9 mouse cellular contexts compared by ENCODE assay signal in genomic region chr10:30980279-30980968, GRCm38 (mm10).
DNase-seq lines count a peak whose midpoint lies in the region; ATAC-seq and TF ChIP-seq lines count a peak whose summit lies in the region.
"Had no signal": no experiment of that assay in that cellular context is flagged by ENCODE, and none has a peak within 500 bp of the region (broad histone marks: within the 10 kb centered on the region; RNA-seq: fewer than 3 reads in every experiment).

No protein-coding gene starts in this region.

- WGBS in liver, embryonic 11.5 days: 22% methylated on average over 8 of the region's 8 CpGs
- whole genome bisulfite sequencing in liver, embryonic 12.5 days (ENCODE audit: insufficient replicate concordance): 24% methylated on average over 8 of the region's 8 CpGs
- WGBS in forebrain, postnatal 0 days: 5% methylated on average over 8 of the region's 8 CpGs
- 13% methylated on average over 8 of the region's 8 CpGs for WGBS in intestine, embryonic 15.5 days
- 5% methylated on average over 8 of the region's 8 CpGs for WGBS in midbrain, postnatal 0 days

- H3K9ac ChIP-seq in liver, embryonic 11.5 days (ENCODE audit: low read depth, low read length): no peak overlapping the region
- no peak overlapping the region for H3K9ac ChIP-seq in liver, embryonic 12.5 days
- peak overlapping the region; percentile 10; the same call in 1 of the 2 replicates for H3K9ac ChIP-seq in forebrain, postnatal 0 days
- H3K9ac ChIP-seq in intestine, embryonic 15.5 days: no peak overlapping the region
- no peak overlapping the region; the same call in 1 of the 2 replicates for H3K9ac ChIP-seq in midbrain, postnatal 0 days (replicated peaks; ENCODE audit: low read length, poor library complexity, severe bottlenecking)

- H3K27ac ChIP-seq in liver, embryonic 11.5 days (ENCODE audit: low read depth, low read length): no peak overlapping the region
- H3K27ac ChIP-seq in liver, embryonic 12.5 days: no peak overlapping the region
- H3K27ac ChIP-seq in forebrain, postnatal 0 days (ENCODE audit: low read depth, low read length): no peak overlapping the region
- H3K27ac ChIP-seq in intestine, embryonic 15.5 days: no peak overlapping the region
- peak overlapping the region; percentile 20 for H3K27ac ChIP-seq in midbrain, postnatal 0 days (ENCODE audit: low read depth, low read length)
- H3K27ac ChIP-seq: heart, adult 2 months had no signal

- no peak for ATAC-seq in liver, embryonic 11.5 days (replicated peaks; ENCODE audit: low FRiP score)
- ATAC-seq in liver, embryonic 12.5 days: no peak
- ATAC-seq in forebrain, postnatal 0 days: peak; percentile 82
- ATAC-seq in intestine, embryonic 15.5 days: no peak
- no peak for ATAC-seq in midbrain, postnatal 0 days (ENCODE audit: low FRiP score)

- no peak for TF ChIP-seq CTCF in forebrain, postnatal 0 days (IDR thresholded peaks at IDR 0.05; ENCODE audit: low read depth)
- TF ChIP-seq CTCF in midbrain, postnatal 0 days (IDR thresholded peaks at IDR 0.05): no peak

- no peak overlapping the region for H3K4me3 ChIP-seq in liver, embryonic 11.5 days (ENCODE audit: low read depth, low read length)
- H3K4me3 ChIP-seq in liver, embryonic 12.5 days: no peak overlapping the region
- H3K4me3 ChIP-seq in forebrain, postnatal 0 days (ENCODE audit: low read depth, low read length): peak overlapping the region; percentile 13
- no peak overlapping the region for H3K4me3 ChIP-seq in intestine, embryonic 15.5 days (replicated peaks)
- peak overlapping the region; percentile 22 for H3K4me3 ChIP-seq in midbrain, postnatal 0 days (ENCODE audit: low read depth, low read length)
- H3K4me3 ChIP-seq: heart, adult 2 months had no signal

- H3K4me2 ChIP-seq in liver, embryonic 11.5 days: peak overlapping the region; percentile 21
- no peak overlapping the region for H3K4me2 ChIP-seq in liver, embryonic 12.5 days
- peak overlapping the region; percentile 37 for H3K4me2 ChIP-seq in forebrain, postnatal 0 days (ENCODE audit: low read depth)
- peak overlapping the region; percentile 44 for H3K4me2 ChIP-seq in intestine, embryonic 15.5 days (replicated peaks)
- peak overlapping the region; percentile 45 for H3K4me2 ChIP-seq in midbrain, postnatal 0 days (ENCODE audit: low read depth, low read length, poor library complexity, severe bottlenecking)

- H3K36me3 ChIP-seq in liver, embryonic 11.5 days (ENCODE audit: control insufficient read depth, insufficient read depth, low read length): no peaks in the 10 kb centered on the region
- H3K36me3 ChIP-seq in liver, embryonic 12.5 days: no peaks in the 10 kb centered on the region
- H3K36me3 ChIP-seq in forebrain, postnatal 0 days (ENCODE audit: insufficient read depth): no peaks in the 10 kb centered on the region
- H3K36me3 ChIP-seq in intestine, embryonic 15.5 days: no peaks in the 10 kb centered on the region
- no peaks in the 10 kb centered on the region for H3K36me3 ChIP-seq in midbrain, postnatal 0 days (ENCODE audit: insufficient read depth, low read length)

- no peaks in the 10 kb centered on the region for H3K4me1 ChIP-seq in liver, embryonic 11.5 days (replicated peaks; ENCODE audit: control insufficient read depth, insufficient read depth, low read length)
- no peaks in the 10 kb centered on the region for H3K4me1 ChIP-seq in liver, embryonic 12.5 days
- 0 out of 2 replicates have a peak, but pooled peaks cover 6% of the 10 kb centered on the region for H3K4me1 ChIP-seq in forebrain, postnatal 0 days (ENCODE audit: insufficient read depth)
- H3K4me1 ChIP-seq in intestine, embryonic 15.5 days (replicated peaks): no peaks in the 10 kb centered on the region
- no peaks in the 10 kb centered on the region for H3K4me1 ChIP-seq in midbrain, postnatal 0 days (ENCODE audit: insufficient read depth, low read length)

- H3K27me3 ChIP-seq in liver, embryonic 11.5 days (replicated peaks; ENCODE audit: control insufficient read depth, insufficient read depth, low read length): no peaks in the 10 kb centered on the region
- H3K27me3 ChIP-seq in liver, embryonic 12.5 days (replicated peaks): 0 out of 2 replicates have a peak, but pooled peaks cover 3% of the 10 kb centered on the region
- H3K27me3 ChIP-seq in forebrain, postnatal 0 days (ENCODE audit: insufficient read depth, low read length): no peaks in the 10 kb centered on the region
- no peaks in the 10 kb centered on the region for H3K27me3 ChIP-seq in intestine, embryonic 15.5 days (replicated peaks)
- H3K27me3 ChIP-seq in midbrain, postnatal 0 days (ENCODE audit: insufficient read depth, low read length): no peaks in the 10 kb centered on the region

- no peak for DNase-seq in liver, embryonic 11.5 days (ENCODE audit: low spot score)
- peak; percentile 42 for DNase-seq in forebrain, postnatal 0 days
- DNase-seq in midbrain, postnatal 0 days (ENCODE audit: low spot score): peak; percentile 44
- no peak for DNase-seq in urinary bladder, postnatal 25 days (ENCODE audit: low spot score)
- DNase-seq in urinary bladder, adult 18-20 months (ENCODE audit: low spot score in 2 of 2): no peak
- no peak for DNase-seq in left cerebral cortex, adult 8-10 months (ENCODE audit: low spot score in 2 of 2)

- no peaks in the 10 kb centered on the region for H3K9me3 ChIP-seq in liver, embryonic 11.5 days (ENCODE audit: control insufficient read depth, low read length)
- no peaks in the 10 kb centered on the region for H3K9me3 ChIP-seq in liver, embryonic 12.5 days (replicated peaks)
- H3K9me3 ChIP-seq in forebrain, postnatal 0 days (ENCODE audit: low read length): no peaks in the 10 kb centered on the region
- no peaks in the 10 kb centered on the region for H3K9me3 ChIP-seq in intestine, embryonic 15.5 days
- H3K9me3 ChIP-seq in midbrain, postnatal 0 days (ENCODE audit: low read length): no peaks in the 10 kb centered on the region

Comparison
In these comparisons a context has a peak if more than half of its experiments do, and no peak if none do; other contexts are left out.
1. DNase-seq: peak in forebrain, postnatal 0 days (single experiment) and midbrain, postnatal 0 days (single experiment); none in liver, embryonic 11.5 days (single experiment), urinary bladder, postnatal 25 days (single experiment), urinary bladder, adult 18-20 months (0 of 2) and left cerebral cortex, adult 8-10 months (0 of 2).
2. H3K4me3 ChIP-seq: peak in forebrain, postnatal 0 days (single experiment) and midbrain, postnatal 0 days (single experiment); none in liver, embryonic 11.5 days (single experiment), liver, embryonic 12.5 days (single experiment) and intestine, embryonic 15.5 days (single experiment).